Mouse (Mus musculus) spleen, postnatal 4 days (tissue): ENCODE results near the gene Bmpr2.
"Not testable (repeated sequence)": the region's sequence is repeated elsewhere in the genome, so short reads cannot be mapped to it uniquely, and the experiment has no call there.

ENCODE experiments used
- DNase-seq, 2 experiments: peaks; one replicate each; pipeline ENCODE4 v3.0.0; 2022; ENCODE audit warnings: low spot score in 2 of 2

Bmpr2 gene

DNA sequence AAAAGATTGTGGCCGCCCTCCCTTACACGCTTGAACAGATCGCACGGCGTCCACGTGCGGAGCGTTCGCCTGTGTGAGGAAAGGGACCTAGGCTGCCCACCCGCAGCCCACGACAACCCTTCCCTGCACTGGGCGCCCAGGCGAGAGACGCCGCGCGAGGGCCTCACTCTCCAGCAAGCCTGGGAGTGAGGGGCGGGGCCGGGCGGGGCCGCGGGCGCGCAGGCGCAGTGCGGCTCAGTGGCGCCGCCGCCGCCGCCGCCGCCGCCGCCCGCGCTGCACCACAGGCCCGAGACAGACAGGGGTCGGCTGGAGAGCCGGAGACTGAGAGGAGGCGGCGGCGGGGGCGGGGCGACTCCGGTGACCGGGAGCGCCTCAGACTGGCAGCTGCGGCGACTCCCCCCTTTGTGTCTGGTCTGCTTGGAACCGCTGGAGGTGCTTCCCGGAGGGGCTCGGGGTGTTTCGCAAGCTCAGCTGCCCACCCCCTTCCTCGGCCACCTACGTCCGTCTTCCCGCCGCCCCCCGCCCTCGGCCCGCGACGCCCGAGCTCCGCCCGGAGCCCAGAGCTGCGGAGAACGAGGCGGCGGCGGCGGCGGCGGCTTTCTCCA, at the start of gene Bmpr2:
Gene Bmpr2 (plus strand): TSS at position 237 of the 605 bp plus-strand sequence.
- peak; percentile 79 to 88 for DNase-seq

DNA sequence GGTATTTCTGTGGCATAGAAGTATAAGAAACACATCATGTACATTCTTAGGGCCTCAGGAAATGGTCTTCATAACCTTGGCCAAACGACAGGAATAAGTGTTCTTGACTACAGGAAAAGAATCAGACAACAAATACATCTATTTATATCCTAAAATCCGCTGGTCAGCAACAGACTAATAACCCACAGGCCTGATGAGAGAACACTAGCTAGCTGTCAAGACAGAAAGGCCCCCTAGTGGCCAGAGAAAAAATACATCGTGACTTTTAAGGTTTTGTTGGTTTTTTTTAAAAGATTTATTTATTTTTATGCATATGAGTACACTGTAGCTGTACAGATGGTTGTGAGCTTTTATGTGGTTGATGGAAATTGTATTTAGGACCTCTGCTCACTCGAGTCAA, 43.3 kb upstream of the Bmpr2 start:
- no peak for DNase-seq

DNA sequence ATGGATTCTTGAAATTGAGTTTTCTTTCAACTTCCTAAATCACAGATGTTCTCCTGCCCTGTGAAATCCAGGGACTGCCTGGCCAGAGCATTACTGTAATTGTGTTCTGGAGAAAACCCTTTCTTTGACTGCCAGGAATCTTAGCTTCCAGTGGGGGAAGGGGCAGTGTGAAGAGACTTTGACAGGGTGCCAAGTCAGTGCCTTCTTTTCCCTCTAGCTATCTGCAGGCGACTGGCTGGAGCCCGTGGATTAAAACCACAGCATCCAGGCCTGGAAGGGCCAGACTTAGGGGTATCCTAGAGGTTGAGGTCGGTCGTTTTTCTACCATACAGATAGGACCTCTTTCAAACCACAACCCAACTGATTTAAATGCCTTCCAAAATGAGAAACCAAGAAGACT, 37.5 kb upstream of the Bmpr2 start:
- no peak for DNase-seq

GRCm38 (mm10) chr1:59730106-59730505, 33.1 kb upstream of the Bmpr2 start:
- no peak for DNase-seq

DNA sequence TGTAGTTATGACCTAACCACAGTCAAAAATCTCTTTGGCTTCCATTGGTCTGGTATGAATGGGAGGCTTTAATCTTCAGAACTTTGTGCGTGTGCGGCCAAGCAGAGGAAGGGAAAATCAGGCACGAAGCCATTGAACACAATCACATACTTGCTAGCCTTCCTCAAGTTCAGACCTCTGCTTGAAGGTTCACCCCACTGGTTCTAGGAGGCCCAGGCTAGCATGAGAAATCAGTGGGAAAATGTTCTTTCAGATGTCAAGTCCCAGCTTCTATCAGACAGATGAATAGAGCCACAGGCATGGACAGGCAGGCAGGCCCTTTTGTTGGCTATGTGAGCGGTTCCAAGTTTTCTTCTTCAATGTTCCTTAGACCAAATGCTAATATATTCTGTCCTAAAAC, 32.5 kb upstream of the Bmpr2 start:
- DNase-seq = no peak

DNA sequence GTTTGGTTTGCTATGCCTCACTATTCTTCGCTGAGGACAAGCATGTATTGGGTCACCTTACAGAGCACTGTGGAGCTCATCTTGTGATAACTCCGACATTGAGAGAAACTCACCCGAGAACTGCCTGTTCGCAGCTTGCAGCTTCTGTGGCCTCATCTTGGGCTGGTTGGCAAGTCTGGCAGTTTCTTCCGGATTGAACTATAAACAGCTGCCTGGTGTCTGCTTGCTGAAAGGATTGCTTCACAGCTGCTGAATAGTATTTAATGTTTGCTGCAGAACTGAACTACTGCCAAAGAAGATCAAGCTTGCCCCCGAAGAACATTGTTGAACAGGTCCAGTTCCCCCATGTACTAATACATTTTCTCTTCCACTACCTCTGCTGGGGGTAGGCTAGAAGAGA, 29.1 kb upstream of the Bmpr2 start:
- no peak for DNase-seq

DNA sequence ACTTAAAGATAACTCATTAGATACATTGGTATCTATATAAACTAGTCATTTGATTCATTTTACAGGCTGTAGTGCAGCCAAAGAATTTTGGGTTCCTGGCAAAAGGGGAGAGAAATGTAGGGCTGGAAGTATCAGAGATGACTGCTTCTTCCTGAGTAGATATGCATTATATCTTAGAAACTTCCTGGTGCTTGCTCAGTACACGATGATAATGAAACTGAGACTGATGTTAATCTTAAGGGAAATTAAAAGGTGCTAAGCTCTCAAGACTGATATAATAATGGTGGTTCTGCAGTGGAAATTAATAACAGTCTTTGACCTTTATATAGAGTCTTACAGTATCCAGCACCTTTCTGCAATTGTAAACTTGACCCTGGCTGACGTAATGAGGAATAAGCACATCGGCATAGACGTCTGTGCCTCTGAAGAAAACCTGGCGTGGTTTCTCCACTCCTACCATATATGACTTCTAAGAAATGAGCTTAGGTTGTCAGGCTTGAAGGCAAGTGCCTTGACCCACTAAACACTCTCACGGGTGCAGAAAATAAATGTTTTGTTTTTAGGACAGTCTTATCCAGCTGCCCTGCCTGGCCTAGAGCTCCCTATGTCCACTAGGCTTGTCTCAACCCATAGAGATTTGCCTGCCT, 24.3 kb upstream of the Bmpr2 start:
- no peak for DNase-seq

GRCm38 (mm10) chr1:59739577-59740354, 23.4 kb upstream of the Bmpr2 start:
- no peak for DNase-seq

GRCm38 (mm10) chr1:59749047-59749446, 14.2 kb upstream of the Bmpr2 start:
- no peak for DNase-seq

- DNase-seq = not testable (repeated sequence)
Observed at GRCm38 (mm10) chr1:59749724-59750123, 13.5 kb upstream of the Bmpr2 start.

DNA sequence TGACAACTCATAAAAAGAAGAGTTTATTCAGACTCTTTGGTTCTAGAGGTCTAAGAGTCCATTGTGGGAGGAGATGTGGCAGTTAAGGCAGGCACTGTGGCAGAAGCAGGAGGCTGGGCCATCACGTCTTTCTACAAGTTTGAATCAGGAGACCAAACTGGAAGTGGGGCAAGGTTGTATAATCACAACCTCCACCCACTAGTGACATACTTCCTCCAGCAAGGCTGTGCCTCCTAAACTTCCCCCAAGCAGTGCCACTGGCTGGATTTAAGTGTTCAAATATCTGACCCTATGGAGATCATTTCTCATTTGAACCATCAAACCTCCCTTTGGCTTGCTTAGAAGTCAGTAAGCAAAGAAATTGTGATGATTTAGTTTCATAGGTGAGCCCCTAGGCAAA, 7.9 kb upstream of the Bmpr2 start:
- no peak for DNase-seq

- DNase-seq = no peak
Observed at GRCm38 (mm10) chr1:59758325-59758724, 4.9 kb upstream of the Bmpr2 start.

GRCm38 (mm10) chr1:59762208-59762607, 992 bp upstream of the Bmpr2 start:
- DNase-seq = no peak

DNA sequence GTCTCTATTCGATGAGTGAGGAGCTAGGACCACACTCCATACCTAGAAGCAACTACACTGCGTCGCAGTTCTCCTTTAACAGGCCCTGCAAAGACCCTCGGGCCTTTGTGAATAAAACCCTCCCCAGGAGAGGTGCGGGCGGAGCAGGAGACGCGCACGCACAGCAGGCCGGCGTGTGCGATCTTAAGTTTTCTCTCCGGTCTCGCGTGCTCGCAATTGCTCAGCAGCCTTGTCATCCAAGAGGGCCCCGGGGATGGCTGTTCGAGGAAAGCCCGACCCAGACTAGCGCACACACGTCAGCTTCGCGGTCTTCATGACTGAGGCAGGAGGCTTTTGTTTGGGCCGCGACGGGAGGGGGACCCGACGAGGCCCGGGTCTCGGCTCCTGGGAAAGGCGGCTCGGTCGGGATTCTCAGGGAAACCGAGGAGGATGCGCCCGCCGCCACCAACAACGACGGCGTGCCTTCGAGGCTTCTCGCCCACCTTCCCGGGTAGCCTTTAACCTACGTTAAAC, 493 bp upstream of the Bmpr2 start:
- peak in 1 of 2 experiments; percentile 75 for DNase-seq

DNA sequence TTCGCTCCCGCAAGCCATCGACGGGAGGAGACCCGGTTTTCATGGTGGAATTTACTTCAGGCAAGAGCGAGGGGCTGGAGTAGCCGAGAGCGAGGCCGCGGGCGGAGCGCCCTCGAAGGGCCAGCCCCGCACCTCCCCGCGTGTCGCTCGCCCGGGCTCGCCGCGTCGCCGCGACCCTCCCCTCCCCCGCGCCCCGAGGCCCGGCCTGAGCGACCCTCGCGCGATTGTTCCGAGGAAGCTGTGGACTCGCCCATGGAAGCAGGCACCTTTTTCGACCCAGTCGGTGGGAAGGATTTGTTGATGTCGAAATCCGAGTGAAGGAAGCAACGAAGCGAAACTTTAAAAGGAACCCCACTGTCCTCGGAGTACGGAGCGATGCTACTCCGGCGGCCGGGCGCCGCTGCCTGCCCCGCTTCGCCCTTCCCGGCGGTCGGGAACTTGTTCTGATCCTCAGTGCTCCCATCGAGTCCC, 616 bp downstream of the Bmpr2 start:
- peak; percentile 31 to 80 for DNase-seq

DNA sequence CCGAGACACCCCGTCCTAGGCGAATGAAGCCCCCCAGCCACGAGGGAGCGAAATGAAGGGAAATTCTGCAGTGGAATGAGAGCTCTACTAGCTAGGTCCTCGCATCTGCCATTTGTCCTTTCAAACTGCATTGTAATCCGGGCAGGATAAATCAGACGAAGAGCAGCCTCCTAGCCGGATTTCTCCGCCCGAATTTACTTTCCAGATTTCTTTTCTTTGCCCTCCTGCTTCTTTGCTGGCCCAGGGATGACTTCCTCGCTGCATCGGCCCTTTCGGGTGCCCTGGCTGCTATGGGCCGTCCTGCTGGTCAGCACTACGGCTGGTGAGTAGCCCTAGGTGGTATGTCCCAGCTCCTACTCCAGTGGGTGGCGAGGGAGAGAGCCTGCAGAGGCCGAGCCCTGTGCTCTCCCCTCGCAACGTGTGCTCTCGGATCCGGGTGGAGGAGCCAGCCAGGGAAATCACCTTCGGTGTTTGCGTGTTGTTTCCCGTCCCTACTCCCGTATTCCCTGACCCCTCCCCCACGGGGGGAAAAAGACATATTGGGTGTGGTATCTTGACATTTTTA, 1.3 kb downstream of the Bmpr2 start:
- peak in 1 of 2 experiments; percentile 66 for DNase-seq

DNA sequence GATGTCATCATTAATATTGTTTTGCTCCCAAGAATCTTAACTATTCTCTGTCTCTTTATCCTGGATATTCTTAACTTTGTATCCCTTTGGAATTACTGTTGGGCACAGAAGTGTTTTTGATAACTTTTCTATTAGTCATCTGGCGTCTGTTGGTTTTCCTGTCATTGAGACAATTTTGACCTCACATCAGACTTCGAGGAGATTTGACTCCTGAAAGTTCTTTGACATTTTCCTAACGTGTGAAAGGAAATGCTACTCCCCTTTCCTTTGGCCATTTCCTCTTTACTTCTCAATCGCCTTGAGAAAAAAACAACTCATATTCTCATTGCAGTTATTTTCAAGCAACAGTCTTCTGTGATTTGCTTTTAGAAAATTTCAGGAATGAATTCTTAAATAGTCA, 2.1 kb downstream of the Bmpr2 start:
- DNase-seq = no peak

GRCm38 (mm10) chr1:59766626-59767025, 3.4 kb downstream of the Bmpr2 start:
- no peak for DNase-seq

- no peak for DNase-seq
Observed at GRCm38 (mm10) chr1:59771871-59772270, 8.7 kb downstream of the Bmpr2 start.

DNA sequence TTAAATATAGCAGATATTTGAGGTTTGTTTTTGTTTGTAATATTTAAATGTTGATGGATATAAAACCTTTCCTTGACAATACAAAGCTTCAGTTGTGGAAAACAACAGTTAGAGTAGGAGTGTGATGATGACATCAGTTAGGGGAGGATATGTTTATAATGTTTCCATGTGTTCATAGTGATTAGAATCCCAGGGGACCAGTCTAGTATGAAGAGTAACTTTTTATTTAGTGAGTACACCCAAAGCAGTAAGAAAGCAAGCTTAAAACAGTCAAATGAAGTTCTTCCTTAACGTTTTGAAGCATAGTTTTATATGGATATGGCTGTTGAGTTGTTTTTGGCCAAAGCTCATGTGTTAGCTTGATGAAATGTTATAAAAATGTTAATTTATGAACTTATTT, 17.9 kb downstream of the Bmpr2 start:
- DNase-seq = no peak

GRCm38 (mm10) chr1:59788975-59789374, 25.8 kb downstream of the Bmpr2 start:
- no peak for DNase-seq

GRCm38 (mm10) chr1:59789741-59790140, 26.5 kb downstream of the Bmpr2 start:
- DNase-seq = no peak
